Mouse (Mus musculus): ENCODE measurements around the gene Wasf1. TPM values are rescaled to one million over a fixed set of nuclear protein-coding genes. Genes with fewer than 3 reads are reported as not detected.

Wasf1 gene
- polyA plus RNA-seq, 1 experiment from 2014 or later, result 9.6 TPM

DNA sequence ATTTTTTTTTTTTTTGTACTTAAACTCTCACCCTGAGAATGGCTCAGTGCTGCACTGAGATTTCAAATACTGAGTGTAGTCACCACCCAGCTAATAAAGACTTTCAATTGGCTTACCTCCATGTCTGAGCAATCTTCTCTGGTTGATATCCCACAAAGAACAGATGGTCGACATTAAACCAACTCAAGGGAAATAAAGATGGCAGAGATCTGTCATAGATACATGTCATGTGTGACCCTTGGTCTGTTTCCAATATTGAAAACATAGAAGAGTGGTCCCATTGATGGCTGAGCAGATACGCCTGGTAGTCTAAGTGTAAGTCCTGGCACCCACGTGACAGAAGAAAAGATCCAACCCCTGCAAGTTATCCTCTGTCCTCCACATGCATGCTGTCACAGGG is 101.3 kb downstream of the Wasf1 start:
- Histone ChIP-seq H3K4me3 (no peak overlapping the region), H3K4me2 (no peak overlapping the region), H3K9ac (no peak overlapping the region), H3K4me1 (replicated peaks) (no peaks in the 10 kb centered on the region), H3K36me3 (no peaks in the 10 kb centered on the region), H3K9me3 (replicated peaks) (no peaks in the 10 kb centered on the region), H3K27me3 (no peaks in the 10 kb centered on the region), H3K27ac (no peak overlapping the region)
- no peak for ATAC-seq (replicated peaks; ENCODE audit: insufficient number of reproducible peaks, insufficient read depth, low FRiP score, low read depth)
- WGBS, result 83% methylated on average over 3 of the region's 3 CpGs

DNA sequence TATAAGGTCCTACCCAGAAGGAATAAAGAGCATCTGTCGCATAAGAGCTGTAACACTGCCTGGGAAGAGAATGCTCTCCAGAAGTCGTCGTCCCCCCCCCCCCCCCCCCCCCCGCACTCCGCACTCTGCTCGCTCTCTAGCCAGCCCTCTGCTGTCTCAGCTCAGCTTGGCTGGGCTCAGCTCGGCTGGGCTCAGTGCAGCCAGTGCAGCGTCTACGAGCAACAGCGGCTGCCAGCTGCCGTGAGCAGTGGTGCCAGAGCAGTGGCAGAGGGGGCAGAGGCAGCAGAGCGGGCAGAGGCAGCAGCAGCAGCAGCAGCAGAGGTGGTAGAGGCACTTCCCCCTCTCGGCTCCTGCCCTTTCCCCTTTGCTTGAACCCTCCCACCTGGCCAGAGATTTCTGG is 102.1 kb downstream of the Wasf1 start:
- no peak overlapping the region for H3K9ac ChIP-seq
- WGBS, result 24% methylated on average over 10 of the region's 13 CpGs
- H3K27ac ChIP-seq, result no peak overlapping the region
- ATAC-seq (replicated peaks; ENCODE audit: insufficient number of reproducible peaks, insufficient read depth, low FRiP score, low read depth), result no peak
- H3K9me3 ChIP-seq (replicated peaks), result no peaks in the 10 kb centered on the region
- no peaks in the 10 kb centered on the region for H3K27me3 ChIP-seq
- no peaks in the 10 kb centered on the region for H3K4me1 ChIP-seq (replicated peaks)
- H3K4me3 ChIP-seq, result no peak overlapping the region
- H3K4me2 ChIP-seq, result peak overlapping the region; percentile 28
- no peaks in the 10 kb centered on the region for H3K36me3 ChIP-seq

Other genes starting within 250 kb of the Wasf1 start
- 2.9 and 3.0 TPM in 2 replicates for gene Mettl24, start 200.2 kb upstream of the Wasf1 start, polyA plus RNA-seq (2015; fragmentation: Nextera tagmentation; extraction: Ambion mirVana)
- 22.0 and 25.0 TPM in 2 replicates for gene Cdc40, start 164 bp upstream of the Wasf1 start, polyA plus RNA-seq (2015; fragmentation: Nextera tagmentation; extraction: Ambion mirVana)
- not detected in 2 replicates for gene Gpr6, start 188.8 kb downstream of the Wasf1 start, polyA plus RNA-seq (2015; fragmentation: Nextera tagmentation; extraction: Ambion mirVana)

Data from heart, embryonic 15.5 days (tissue).